Mouse (Mus musculus) lung, adult 18-20 months (tissue): Measurements from ENCODE around the gene Muc1.

Experiments used
- DNase-seq, 2 experiments: peaks; one replicate each; pipeline ENCODE4 v3.0.0; 2022; ENCODE audit warnings: mixed read lengths in 2 of 2

The Muc1 gene

DNA sequence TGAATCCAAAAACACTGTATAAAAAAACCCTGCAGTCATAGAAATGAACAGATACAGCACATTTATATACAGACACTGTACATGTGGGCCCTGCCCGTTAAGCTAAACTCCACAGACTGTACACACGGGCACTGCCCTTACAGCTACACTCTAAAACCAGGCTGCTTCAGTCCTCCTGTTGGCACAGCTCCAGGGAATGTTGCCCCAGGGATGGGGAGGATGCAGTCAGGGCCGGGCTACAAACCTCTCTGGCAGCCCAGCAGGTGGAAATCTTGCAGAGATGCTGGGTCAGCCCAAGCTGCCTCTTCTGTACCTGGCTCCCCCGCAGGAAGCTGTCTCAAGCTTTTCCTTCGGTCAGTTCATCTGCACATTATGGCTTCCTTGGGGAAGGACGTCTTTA lies 42.9 kb downstream of the Muc1 start:
- peak; percentile 33 to 44 for DNase-seq

DNA sequence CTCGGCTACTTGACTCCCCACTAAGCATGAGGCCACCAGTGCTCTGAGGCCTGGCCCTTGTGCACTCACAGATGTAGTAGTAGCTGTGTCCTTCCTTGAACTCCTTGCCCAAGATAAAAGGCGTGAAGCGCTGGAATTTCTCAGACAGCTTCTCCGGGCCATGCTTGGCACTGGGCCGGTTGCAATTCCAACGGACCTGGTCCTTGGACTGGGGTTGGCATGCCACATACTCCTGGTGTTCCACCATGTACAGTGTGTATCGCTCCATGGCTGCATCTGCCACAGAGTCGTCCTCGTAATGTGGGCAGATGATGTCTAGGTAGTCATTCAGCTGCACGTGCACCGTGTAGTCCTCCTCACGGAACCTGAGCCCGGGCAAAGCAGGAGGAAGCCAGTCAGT lies 47.2 kb downstream of the Muc1 start:
- DNase-seq: no peak

DNA sequence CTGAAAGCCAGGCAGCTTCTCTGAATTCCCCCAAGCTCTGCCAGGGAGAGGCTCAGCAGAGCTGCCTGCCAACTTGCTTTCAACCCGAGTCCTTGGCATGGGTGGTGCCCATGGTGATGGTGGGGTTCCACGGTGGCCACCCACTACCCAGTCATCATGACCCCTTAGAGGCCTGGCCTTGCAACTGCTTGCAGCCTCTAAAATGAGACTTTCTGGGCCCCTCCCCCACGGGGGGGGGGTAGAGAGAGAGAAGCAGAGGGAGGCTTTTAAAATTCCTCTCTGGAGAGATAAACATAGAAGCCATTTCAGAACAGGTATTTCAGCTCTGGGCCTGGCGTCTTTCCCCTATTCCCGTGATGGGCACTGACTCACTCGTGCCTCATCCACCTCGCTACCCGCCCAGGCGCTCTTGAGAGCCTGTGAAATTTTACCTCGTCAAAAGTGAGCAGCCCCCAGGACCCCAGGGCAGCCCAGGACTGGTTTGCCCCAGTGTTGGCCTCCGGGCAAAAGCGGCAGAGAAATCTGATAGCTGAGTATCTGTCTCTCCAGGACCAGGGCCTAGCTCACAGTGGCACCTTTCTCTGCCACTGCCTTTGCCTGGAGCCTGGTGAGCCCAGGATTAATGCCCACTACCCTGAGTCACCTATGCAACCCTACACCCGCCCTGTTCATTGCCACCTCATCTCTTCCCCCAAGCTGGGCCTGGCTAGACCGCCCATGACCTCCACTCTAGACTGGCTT lies 48.6 kb downstream of the Muc1 start:
- DNase-seq: peak; percentile 77 to 83

DNA sequence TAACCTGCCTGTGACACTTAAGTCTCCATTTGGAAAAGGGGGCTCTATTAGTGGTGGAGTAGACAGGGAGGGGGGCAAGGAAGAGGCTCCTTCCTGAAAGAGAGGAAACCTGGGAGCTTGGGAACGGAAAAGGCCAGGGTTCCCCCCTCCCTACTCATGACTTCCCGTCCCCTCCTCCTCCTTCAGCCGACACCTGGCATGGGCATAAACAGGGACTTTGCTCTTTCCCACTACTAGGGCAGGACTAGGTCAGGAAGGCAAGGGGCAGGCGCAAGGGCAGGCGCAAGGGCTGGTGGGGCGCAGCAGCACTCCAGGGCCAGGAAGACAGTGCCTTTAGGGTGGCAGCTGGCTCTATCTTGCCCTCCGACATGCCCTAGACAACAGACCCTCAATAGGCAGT lies 49.2 kb downstream of the Muc1 start:
- DNase-seq: peak; percentile 83 to 89

DNA sequence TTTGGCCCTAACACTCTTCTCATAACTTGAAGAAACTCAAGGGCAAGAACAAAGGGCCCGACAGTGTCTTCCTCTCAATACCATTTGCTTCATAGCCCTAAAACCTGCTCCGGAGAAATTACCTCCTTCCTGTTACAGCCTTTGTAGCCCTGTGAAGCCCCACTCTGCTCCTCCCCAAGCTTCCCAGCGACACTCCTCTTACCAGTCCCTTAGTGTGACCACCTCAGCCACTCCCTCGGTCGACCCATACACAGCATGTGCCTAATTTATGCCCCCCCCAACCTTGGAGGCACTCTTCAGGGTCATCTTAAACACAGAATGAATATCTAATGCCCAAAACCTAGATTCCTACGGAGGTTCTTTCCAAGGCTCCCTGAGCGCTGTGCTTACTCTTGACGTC lies 49.8 kb downstream of the Muc1 start:
- DNase-seq: no peak

DNA sequence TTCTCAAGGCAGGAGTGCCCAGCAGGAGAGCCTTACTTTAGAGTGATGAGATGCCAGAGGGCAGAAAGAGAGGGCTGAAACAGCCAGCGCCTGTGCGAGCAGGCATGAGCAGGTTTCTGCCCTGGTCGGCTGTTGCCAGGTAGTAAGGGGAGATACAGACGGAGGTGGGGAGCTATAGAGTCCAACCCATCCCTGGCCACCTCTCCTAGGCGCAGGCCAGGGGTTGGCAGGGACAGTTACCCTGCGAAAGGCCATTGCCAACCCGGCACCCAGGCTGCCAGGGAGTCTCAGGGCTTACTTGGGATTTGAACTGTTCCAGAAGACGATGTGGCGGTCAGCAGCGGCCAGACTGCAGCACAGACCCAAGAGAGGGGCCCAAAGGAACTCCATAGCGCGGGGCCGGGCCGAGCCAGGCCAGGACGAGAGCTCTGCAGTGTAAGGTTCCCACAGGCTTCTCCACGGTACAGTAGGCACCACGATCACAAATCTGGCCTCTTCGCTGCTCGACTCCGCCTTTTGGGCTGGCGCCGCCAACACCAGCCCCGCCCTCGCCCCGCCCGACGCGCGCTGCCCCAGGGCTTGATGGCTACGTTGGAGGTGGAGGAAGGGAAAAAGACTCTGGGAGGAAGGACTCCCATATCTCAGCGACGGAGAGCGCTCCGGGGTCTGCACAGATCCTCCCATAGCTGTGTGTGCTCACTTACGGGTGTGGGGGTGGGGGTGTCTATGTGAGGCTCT lies 50.5 kb downstream of the Muc1 start:
- DNase-seq: peak; percentile 92 to 94

DNA sequence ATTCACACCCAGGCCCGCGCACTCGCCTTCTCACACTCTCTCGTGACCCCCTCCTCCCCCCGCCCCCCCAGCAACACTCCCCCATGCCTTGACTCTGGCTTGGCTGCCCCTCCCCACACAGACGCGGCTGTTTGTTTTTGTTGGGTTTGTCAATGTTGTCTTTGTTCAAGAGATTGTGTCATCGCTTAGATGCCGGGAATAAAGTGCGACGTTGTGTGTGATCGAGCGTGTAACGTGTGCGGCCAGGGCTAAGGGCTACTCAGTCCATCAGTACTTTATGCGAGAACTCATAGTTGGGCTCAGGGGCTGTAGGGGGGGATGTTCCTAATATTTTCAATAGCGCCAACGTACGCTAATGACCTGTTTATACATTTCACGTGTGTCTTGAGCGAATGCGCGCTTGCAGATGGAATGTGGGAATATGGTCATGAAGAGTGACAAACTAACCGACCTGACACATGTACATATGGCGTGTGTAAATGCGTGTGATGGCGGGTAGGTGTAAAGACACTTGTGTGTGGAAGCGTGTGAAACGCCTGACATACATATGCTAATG lies 51.3 kb downstream of the Muc1 start:
- DNase-seq: peak; percentile 73 to 84

DNA sequence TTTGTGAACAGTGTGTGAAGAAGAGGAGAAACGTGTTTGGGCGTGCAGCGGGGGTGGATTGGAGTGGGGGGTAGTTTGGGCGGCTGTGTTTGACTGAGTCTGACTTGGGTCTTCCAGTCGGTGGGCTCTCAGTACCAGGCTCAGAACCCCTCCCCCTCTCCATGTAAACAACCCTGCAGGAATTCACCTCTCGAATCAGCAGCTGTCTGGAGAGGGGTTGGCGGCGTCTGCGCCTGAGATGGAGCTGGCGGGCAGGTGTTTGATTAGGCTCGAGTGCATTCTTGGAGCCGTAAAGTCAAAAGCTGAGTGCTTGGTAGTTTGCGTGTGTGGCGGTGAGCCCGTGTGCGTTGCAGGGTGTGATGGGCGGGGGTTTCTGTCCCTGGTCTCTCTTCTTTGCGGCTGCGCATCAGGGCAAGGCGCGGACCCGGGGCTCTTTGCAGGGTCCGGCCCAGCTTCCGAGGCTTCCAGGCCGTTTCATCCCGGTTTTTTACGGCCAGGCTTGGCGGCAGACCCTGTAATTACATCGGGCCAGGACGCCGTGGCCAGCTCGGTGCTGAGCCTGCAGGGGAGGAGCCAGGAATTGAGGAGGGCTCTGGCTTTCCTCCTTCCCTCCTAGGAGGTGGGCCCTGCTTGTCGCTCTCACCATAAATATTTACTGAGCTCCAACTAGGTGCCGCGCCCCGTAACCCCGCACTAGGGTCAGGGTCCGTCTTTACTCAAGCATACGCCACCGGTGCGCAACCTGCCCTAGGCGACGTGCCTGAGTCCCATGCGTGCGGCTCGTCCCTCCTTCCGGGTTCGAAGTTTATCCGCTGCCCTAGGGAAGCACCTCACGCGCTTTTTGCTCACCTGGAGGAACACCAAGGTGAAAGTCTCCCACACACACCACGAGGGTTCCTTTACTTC lies 52.0 kb downstream of the Muc1 start, which contains the start of gene Efna1:
TSS of gene Efna1 (minus strand) at position 537 of the 906 bp plus-strand sequence.
- DNase-seq: peak; percentile 88 to 91

DNA sequence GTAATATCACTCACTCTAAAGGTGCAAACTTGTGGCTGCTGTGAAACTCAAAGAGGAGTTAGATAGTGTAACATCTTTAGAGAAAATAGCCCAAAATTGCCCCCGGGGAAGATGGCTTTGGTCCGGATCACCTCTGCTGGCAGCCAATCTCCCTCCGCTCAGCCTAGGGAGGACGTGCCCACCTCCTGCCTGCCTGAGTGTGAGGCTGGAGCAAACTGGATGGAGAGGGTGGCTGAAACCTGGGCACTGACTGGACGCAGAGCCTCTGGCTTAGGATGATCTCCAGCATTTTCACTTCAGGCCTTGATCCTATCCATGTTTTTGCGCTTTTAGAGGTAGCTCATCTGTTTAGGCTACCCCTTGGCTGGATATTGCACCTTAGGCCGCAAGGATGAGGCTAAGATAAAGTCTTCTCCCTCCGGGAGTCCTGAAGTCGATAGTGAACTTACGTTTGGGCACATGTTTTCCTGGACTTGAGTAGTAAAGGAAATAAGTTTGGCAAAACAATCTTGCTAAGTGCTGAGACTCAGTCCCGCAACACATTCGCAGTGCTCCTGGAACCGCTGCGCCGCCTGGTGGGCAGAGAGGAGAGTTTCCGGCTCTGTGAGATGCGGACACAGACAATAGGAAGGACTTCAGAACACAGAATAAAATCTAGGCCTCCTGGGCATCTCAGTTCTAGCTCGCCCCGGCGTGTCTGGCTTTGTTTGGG lies 52.9 kb downstream of the Muc1 start:
- peak; percentile 88 to 92 for DNase-seq

DNA sequence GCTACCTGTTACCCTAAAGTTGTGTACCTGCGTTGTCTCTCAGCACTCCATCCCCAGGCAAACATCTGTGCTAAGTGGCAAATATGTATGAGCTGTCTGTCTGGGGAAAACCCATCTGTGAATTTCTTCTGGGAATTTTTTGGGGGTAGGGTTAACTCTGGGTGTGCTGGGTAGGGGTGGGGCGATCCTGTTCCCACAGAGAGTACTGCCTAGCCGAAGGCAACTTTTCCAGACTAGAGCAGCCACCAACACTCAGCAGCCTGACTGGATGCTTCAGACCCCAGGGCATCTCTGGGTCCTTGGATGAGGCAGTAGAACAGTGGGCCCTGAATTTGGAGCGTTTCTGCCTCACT lies 53.4 kb downstream of the Muc1 start:
- no peak for DNase-seq
